Comparison of ENCODE assay signal across 9 mouse cellular contexts in the genomic region with DNA sequence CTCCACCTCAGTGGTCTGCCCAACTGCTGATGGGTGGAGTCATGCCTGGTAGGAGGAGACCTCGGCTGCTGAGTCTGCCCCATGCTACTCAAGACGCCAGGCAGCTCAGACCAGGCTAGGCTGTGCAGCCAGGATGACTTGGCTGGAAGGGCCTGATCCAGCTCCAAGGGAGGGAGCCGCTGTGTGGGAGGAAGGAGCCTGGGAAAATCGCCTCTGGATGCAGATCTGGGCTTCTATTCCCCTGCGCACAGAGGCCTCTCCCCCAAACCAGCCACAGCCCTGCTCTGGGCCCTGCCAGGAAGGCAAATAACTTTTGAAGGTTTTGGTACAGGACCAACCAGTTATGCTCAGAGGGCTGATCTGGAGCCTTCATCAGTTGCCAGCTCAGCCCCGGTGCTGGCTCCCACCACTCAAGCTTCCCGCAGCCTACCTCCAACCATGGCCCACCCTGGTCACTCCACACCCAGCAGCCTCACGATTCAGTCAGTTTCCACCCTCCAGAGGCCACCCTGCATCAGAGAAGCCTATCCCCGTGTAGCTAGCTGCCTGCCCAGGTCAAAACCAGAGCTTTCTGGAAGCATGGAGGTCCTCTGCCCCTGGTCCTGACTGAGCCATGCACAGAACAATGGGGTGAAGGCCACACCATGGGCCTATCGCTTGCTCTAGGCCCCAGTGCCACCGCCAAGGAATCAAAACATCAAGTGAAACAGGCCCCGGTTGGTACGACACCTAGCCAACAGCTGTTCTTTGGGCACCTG. TPM values are rescaled to one million over a fixed set of nuclear protein-coding genes. Genes with fewer than 3 reads are reported as not detected.
DNase-seq lines count a peak whose midpoint lies in the region; ATAC-seq lines count a peak whose summit lies in the region.
"Had no signal": no experiment of that assay in that cellular context is flagged by ENCODE, and none has a peak within 500 bp of the region (broad histone marks: within the 10 kb centered on the region; RNA-seq: fewer than 3 reads in every experiment).

No protein-coding gene starts in this region.

- peak; percentile 23 for DNase-seq in kidney, postnatal 14 days
- no peak for DNase-seq in kidney, postnatal 25 days
- no peak for DNase-seq in embryonic facial prominence, embryonic 10.5 days (ENCODE audit: low spot score)
- DNase-seq in heart, adult 9 months (ENCODE audit: low spot score in 2 of 2), result peak; percentile 75 to 76
- peak; percentile 59 to 80 for DNase-seq in lung, postnatal 4 days
- DNase-seq in left cerebral cortex, adult 18-20 months (ENCODE audit: low spot score in 2 of 2), result no peak
- DNase-seq in cerebellum, adult 11-12 months, result no peak

- peak overlapping the region; percentile 11; the same call in 1 of the 2 replicates for H3K27ac ChIP-seq in embryonic facial prominence, embryonic 10.5 days (replicated peaks)
- H3K27ac ChIP-seq: liver, embryonic 15.5 days had no signal

- ATAC-seq in cerebellum, adult (ENCODE audit: insufficient number of reproducible peaks, low FRiP score, low TSS enrichment), result no peak

- H3K9me3 ChIP-seq in embryonic facial prominence, embryonic 10.5 days, result no peaks in the 10 kb centered on the region
- H3K9me3 ChIP-seq: liver, embryonic 15.5 days had no signal

- peaks cover 59% of the 10 kb centered on the region for H3K36me3 ChIP-seq in embryonic facial prominence, embryonic 10.5 days (replicated peaks)

- no peaks in the 10 kb centered on the region for H3K27me3 ChIP-seq in embryonic facial prominence, embryonic 10.5 days (replicated peaks; ENCODE audit: low read depth, poor library complexity, severe bottlenecking)
- H3K27me3 ChIP-seq: liver, embryonic 15.5 days had no signal

- peaks cover 6% of the 10 kb centered on the region; the same call in 1 of the 2 replicates for H3K4me1 ChIP-seq in embryonic facial prominence, embryonic 10.5 days

- WGBS in embryonic facial prominence, embryonic 10.5 days, result 84% methylated on average over 13 of the region's 13 CpGs

- no peak overlapping the region for H3K4me3 ChIP-seq in embryonic facial prominence, embryonic 10.5 days
- H3K4me3 ChIP-seq: liver, embryonic 15.5 days had no signal

RNA-seq across cellular contexts. Expression of gene Rsph9, which starts 14.1 kb away (rescaled TPM):
- polyA plus RNA-seq in embryonic facial prominence, embryonic 10.5 days (2016; fragmentation: Nextera tagmentation; extraction: Ambion mirVana), result 9.8 and 10.2 TPM in 2 replicates
- total RNA-seq in left cerebral cortex, adult 18-20 months (2021), result 10 to 100 TPM; 17.9 to 21.9 TPM

RNA-seq across cellular contexts. Expression of gene Mrps18a, which starts 19.1 kb away (rescaled TPM):
- polyA plus RNA-seq in embryonic facial prominence, embryonic 10.5 days (2016; fragmentation: Nextera tagmentation; extraction: Ambion mirVana), result 152 and 154 TPM in 2 replicates
- total RNA-seq in left cerebral cortex, adult 18-20 months (2021), result 10 to 100 TPM; 85.6 to 86.3 TPM

RNA-seq across cellular contexts. Expression of gene Mad2l1bp, which starts 23.4 kb away (rescaled TPM):
- 36.6 and 41.0 TPM in 2 replicates for polyA plus RNA-seq in embryonic facial prominence, embryonic 10.5 days (2016; fragmentation: Nextera tagmentation; extraction: Ambion mirVana)
- 10 to 100 TPM; 13.5 to 14.3 TPM for total RNA-seq in left cerebral cortex, adult 18-20 months (2021)

RNA-seq across cellular contexts. Expression of gene Gtpbp2, which starts 30.9 kb away (rescaled TPM):
- polyA plus RNA-seq in embryonic facial prominence, embryonic 10.5 days (2016; fragmentation: Nextera tagmentation; extraction: Ambion mirVana), result 33.8 and 34.9 TPM in 2 replicates
- 100 to 1,000 TPM; 102 to 116 TPM for total RNA-seq in left cerebral cortex, adult 18-20 months (2021)

Comparison
In these comparisons a context has a peak if more than half of its experiments do, and no peak if none do; other contexts are left out.
1. DNase-seq: peak in kidney, postnatal 14 days (single experiment), heart, adult 9 months (2 of 2) and lung, postnatal 4 days (2 of 2); none in kidney, postnatal 25 days (0 of 2), embryonic facial prominence, embryonic 10.5 days (single experiment), left cerebral cortex, adult 18-20 months (0 of 2) and cerebellum, adult 11-12 months (single experiment).